Mouse (Mus musculus) erythroblast, embryonic 14.5 days (primary cell): ENCODE measurements around the gene S100g. TPM values are rescaled to one million over a fixed set of nuclear protein-coding genes. Genes with fewer than 3 reads are reported as not detected.

Experiments used
- H3K27me3 ChIP-seq: 2 replicates; pipeline ENCODE4 v1.6.1; 2012; ENCODE audit warnings: inconsistent platforms; ENCODE audit not compliant: control insufficient read depth
- H3K36me3 ChIP-seq: 2 replicates; pipeline ENCODE4 v1.6.1; 2012; ENCODE audit warnings: mild to moderate bottlenecking, inconsistent platforms; ENCODE audit not compliant: control insufficient read depth
- H3K4me1 ChIP-seq: 2 replicates; pipeline ENCODE4 v1.6.1; 2012; ENCODE audit warnings: inconsistent platforms; ENCODE audit not compliant: control insufficient read depth
- H3K4me3 ChIP-seq: replicated peaks from 2 replicates; pipeline ENCODE3; 2012; ENCODE audit warnings: moderate library complexity, mild to moderate bottlenecking, inconsistent platforms
- H3K9me3 ChIP-seq: 2 replicates; pipeline ENCODE4 v1.6.1; 2012; ENCODE audit warnings: low read length, inconsistent platforms, mixed read lengths; ENCODE audit not compliant: control insufficient read depth
- GATA1 ChIP-seq: IDR thresholded peaks from 2 replicates; pipeline ENCODE4 v1.6.1; 2012; ENCODE audit warnings: low read length, inconsistent platforms, mixed read lengths
- TAL1 ChIP-seq: IDR thresholded peaks from 3 replicates; pipeline ENCODE4 v1.6.1; 2012; ENCODE audit warnings: low read length, inconsistent platforms, mixed read lengths
- polyA plus RNA-seq: library from polyadenylated mRNA; stranded (reverse); fragments of >175 nt; gene quantifications from 2 replicates; pipeline ENCODE4 v1.2.3, GENCODE M21; 2012

The S100g gene
- not detected in 2 replicates for polyA plus RNA-seq

- no peak for TF ChIP-seq TAL1
- no peak for TF ChIP-seq GATA1
Observed at GRCm38 (mm10) chrX:162964383-162964782, at the start of gene S100g. Gene S100g (minus strand): TSS chrX:162964599.

GRCm38 (mm10) chrX:162992121-162992520, 27.7 kb upstream of the S100g start:
- TF ChIP-seq TAL1 (no peak), GATA1 (no peak)
- no peaks in the 10 kb centered on the region for H3K4me1 ChIP-seq
- H3K36me3 ChIP-seq, result no peaks in the 10 kb centered on the region
- H3K27me3 ChIP-seq, result no peaks in the 10 kb centered on the region
- H3K9me3 ChIP-seq, result no peaks in the 10 kb centered on the region
- H3K4me3 ChIP-seq, result no peak overlapping the region

More at GRCm38 (mm10) chrX:162964383-162964782, at the start of gene S100g:
- Histone ChIP-seq H3K4me3 (no peak within 1 kb of the TSS), H3K36me3 (no peaks in the 10 kb centered on the region), H3K9me3 (no peaks in the 10 kb centered on the region), H3K27me3 (no peaks in the 10 kb centered on the region), H3K4me1 (no peaks in the 10 kb centered on the region)

- Histone ChIP-seq H3K36me3 (no peaks in the 10 kb centered on the region), H3K4me1 (no peaks in the 10 kb centered on the region), H3K9me3 (no peaks in the 10 kb centered on the region), H3K27me3 (no peaks in the 10 kb centered on the region), H3K4me3 (no peak overlapping the region)
- TF ChIP-seq GATA1, result no peak
- no peak for TF ChIP-seq TAL1
Observed at GRCm38 (mm10) chrX:162991396-162991795, 27.0 kb upstream of the S100g start.

- H3K4me3 ChIP-seq, result no peak overlapping the region
- H3K27me3 ChIP-seq, result no peaks in the 10 kb centered on the region
- H3K36me3 ChIP-seq, result no peaks in the 10 kb centered on the region
- H3K9me3 ChIP-seq, result 0 out of 2 replicates have a peak, but pooled peaks cover 2% of the 10 kb centered on the region
- H3K4me1 ChIP-seq, result no peaks in the 10 kb centered on the region
- TF ChIP-seq TAL1, result no peak
- no peak for TF ChIP-seq GATA1
Observed at GRCm38 (mm10) chrX:162986876-162987495, 22.6 kb upstream of the S100g start.

GRCm38 (mm10) chrX:162976194-162976593, 11.8 kb upstream of the S100g start:
- Histone ChIP-seq H3K9me3 (no peaks in the 10 kb centered on the region), H3K36me3 (no peaks in the 10 kb centered on the region), H3K4me3 (no peak overlapping the region), H3K27me3 (no peaks in the 10 kb centered on the region), H3K4me1 (no peaks in the 10 kb centered on the region)
- no peak for TF ChIP-seq GATA1
- no peak for TF ChIP-seq TAL1

- H3K4me3 ChIP-seq, result no peak overlapping the region
- H3K27me3 ChIP-seq, result no peaks in the 10 kb centered on the region
- TF ChIP-seq GATA1, result no peak
- TF ChIP-seq TAL1, result no peak
- H3K9me3 ChIP-seq, result no peaks in the 10 kb centered on the region
- H3K4me1 ChIP-seq, result no peaks in the 10 kb centered on the region
- no peaks in the 10 kb centered on the region for H3K36me3 ChIP-seq
Observed at GRCm38 (mm10) chrX:162967456-162967855, 3.1 kb upstream of the S100g start.

- H3K4me3 ChIP-seq, result no peak overlapping the region
- H3K27me3 ChIP-seq, result no peaks in the 10 kb centered on the region
- no peaks in the 10 kb centered on the region for H3K9me3 ChIP-seq
- no peaks in the 10 kb centered on the region for H3K4me1 ChIP-seq
- TF ChIP-seq TAL1, result no peak
- no peaks in the 10 kb centered on the region for H3K36me3 ChIP-seq
Observed at GRCm38 (mm10) chrX:162963840-162964239, 559 bp downstream of the S100g start.

- H3K9me3 ChIP-seq, result no peaks in the 10 kb centered on the region
- H3K4me1 ChIP-seq, result no peaks in the 10 kb centered on the region
- TF ChIP-seq TAL1 (no peak), GATA1 (no peak)
Observed at GRCm38 (mm10) chrX:162957921-162958320, 6.5 kb downstream of the S100g start.

GRCm38 (mm10) chrX:162949811-162950439, 14.5 kb downstream of the S100g start:
- Histone ChIP-seq H3K9me3 (no peaks in the 10 kb centered on the region), H3K4me1 (no peaks in the 10 kb centered on the region), H3K4me3 (no peak overlapping the region), H3K36me3 (no peaks in the 10 kb centered on the region), H3K27me3 (no peaks in the 10 kb centered on the region)
- TF ChIP-seq GATA1 (no peak), TAL1 (no peak)

More at GRCm38 (mm10) chrX:162957921-162958320, 6.5 kb downstream of the S100g start:
- Histone ChIP-seq H3K4me3 (no peak overlapping the region), H3K27me3 (no peaks in the 10 kb centered on the region), H3K36me3 (no peaks in the 10 kb centered on the region)
